Mouse (Mus musculus): Measurements from ENCODE around the gene Vps41. TPM values are rescaled to one million over a fixed set of nuclear protein-coding genes. Genes with fewer than 3 reads are reported as not detected.
A peak's percentile ranks its signal among the peaks of the same experiment; 100 is the strongest.

Gene Vps41
- total RNA-seq, 2 experiments from 2014 or later, result 145 to 153 TPM

GRCm38 (mm10) chr13:18791314-18791713 lies 74.2 kb downstream of the Vps41 start:
- DNase-seq (ENCODE audit: extremely low spot score in 1 of 2, low spot score in 1 of 2), result no peak

DNA sequence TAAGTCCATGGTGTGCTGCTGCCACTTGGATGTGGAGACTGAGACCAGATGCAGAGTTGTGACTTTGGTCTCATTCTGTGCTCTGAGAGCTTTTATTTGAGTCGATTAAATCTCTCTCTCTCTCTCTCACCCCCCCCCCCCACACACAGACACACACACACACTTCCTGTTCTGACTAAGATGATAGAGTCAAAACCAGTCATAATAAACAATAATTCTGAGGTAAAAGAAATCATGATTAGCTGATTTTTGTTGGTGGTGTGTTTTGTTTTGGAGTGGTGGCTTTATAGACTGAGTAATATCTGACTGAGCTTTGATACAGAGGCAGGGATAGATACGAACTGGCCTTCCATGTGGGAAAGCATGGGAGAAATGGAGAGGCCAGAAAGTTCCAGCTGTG lies 74.6 kb downstream of the Vps41 start:
- no peak for DNase-seq (ENCODE audit: extremely low spot score in 1 of 2, low spot score in 1 of 2)

- DNase-seq (ENCODE audit: extremely low spot score in 1 of 2, low spot score in 1 of 2), result no peak
These were observed 77.4 kb downstream of the Vps41 start for GRCm38 (mm10) chr13:18794454-18794853.

DNA sequence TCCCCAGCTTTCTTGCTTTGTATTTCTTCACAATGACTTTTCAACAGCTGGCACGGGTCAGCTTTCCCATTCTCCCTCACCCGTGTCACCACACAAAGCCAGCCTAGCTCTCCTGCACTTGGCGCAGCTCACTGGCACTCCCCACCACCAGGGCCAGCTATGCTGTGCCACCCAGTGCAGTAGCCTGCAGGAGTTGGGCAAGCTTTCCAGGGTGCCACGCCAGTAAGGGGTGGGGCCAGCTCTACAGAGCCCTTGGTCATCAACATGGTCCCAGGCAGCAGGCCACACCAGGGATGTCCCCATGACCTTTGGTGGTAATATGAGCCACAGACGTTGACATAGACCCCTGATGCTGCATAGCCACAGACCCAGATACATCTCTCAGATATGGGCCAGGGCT lies 80.5 kb downstream of the Vps41 start:
- DNase-seq (ENCODE audit: extremely low spot score in 1 of 2, low spot score in 1 of 2), result no peak

DNA sequence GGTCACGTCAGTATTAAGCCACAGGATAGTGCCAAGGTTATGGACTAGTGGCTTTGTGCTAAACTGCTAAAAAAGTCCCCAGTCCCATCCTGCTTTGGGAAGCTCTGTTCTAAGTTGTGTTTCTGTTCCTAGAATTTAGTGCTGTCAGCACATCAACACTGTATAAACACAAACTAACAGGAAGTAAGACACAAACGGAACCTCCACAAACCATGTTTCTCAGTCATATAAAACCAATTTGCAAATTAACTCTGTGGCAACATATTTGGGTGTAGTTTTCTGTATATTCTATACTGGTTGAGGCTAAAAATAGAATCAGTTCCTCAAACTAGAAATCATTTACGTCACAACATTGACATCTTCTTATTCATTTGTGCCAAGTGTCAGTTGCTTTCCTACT lies 83.3 kb downstream of the Vps41 start:
- DNase-seq (ENCODE audit: extremely low spot score in 1 of 2, low spot score in 1 of 2), result no peak

DNA sequence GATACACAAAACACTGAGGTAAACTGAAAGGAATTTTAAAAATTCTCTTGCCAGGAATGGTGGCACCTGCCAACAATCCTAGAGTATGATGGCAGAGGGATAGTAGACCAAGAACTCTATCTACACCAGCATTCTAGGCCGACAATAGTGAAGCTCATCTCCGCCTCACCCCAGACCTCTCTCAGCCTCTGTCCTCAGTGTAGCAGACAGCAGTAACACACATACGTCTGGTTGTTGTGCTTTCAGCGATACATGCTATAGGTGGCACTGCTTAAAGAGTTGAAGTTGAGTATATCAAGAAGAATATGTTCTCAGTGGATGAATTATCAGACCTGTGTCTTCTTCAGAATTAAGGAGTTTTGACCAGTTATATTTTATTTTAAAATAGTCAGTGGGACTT lies 92.4 kb downstream of the Vps41 start:
- no peak for DNase-seq (ENCODE audit: extremely low spot score in 1 of 2, low spot score in 1 of 2)

GRCm38 (mm10) chr13:18809978-18810675 lies 93.0 kb downstream of the Vps41 start:
- peak; percentile 57 to 64 for DNase-seq (ENCODE audit: extremely low spot score in 1 of 2, low spot score in 1 of 2)

GRCm38 (mm10) chr13:18824420-18825123 lies 107.5 kb downstream of the Vps41 start:
- DNase-seq (ENCODE audit: extremely low spot score in 1 of 2, low spot score in 1 of 2), result no peak

DNA sequence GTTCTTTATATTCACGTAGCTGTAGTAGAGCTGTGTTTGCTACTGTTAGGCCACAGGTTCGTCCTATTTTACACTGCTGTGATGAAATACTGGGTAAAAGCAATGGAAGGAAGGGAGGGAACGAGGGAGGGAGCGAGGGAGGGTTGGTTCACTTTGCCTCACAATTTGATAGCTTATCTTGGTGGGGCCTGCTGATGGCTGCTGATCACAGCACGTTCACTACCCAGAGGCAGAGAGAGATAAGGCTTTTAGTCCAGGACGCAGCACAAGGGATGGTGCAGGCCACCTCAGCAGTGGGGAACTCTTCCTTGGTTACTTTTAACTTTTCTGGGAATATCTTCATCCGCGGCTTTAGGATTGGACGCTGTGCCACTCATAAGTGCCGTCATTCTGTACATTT lies 109.9 kb downstream of the Vps41 start:
- DNase-seq (ENCODE audit: extremely low spot score in 1 of 2, low spot score in 1 of 2), result no peak

GRCm38 (mm10) chr13:18830486-18830885 lies 113.4 kb downstream of the Vps41 start:
- no peak for DNase-seq (ENCODE audit: extremely low spot score in 1 of 2, low spot score in 1 of 2)

- no peak for DNase-seq (ENCODE audit: extremely low spot score in 1 of 2, low spot score in 1 of 2)
These were observed 122.1 kb downstream of the Vps41 start for GRCm38 (mm10) chr13:18839231-18839630.

DNA sequence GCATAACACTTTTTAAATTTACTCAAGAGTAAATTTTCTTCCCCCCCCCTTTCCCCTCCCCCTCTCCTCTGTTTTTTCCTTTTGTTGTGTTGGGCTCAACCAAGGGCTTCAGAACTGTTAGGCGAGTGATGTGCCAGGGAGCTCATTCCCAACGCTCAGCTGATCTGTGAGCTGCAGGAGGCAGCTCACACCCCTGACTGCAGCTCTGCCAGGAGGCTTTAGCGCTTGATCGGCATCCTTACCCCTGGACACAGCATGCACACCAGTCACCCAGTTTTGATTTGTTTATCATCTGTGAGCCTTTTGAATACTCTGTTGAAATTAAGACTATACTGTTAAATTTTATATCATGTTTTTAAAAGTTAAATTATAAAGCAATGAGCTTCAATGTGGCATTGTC lies 123.3 kb downstream of the Vps41 start:
- DNase-seq (ENCODE audit: extremely low spot score in 1 of 2, low spot score in 1 of 2), result no peak

- no peak for DNase-seq (ENCODE audit: extremely low spot score in 1 of 2, low spot score in 1 of 2)
These were observed 123.9 kb downstream of the Vps41 start for GRCm38 (mm10) chr13:18841019-18841418.

GRCm38 (mm10) chr13:18841752-18842282 lies 124.7 kb downstream of the Vps41 start:
- DNase-seq (ENCODE audit: extremely low spot score in 1 of 2, low spot score in 1 of 2), result no peak

DNA sequence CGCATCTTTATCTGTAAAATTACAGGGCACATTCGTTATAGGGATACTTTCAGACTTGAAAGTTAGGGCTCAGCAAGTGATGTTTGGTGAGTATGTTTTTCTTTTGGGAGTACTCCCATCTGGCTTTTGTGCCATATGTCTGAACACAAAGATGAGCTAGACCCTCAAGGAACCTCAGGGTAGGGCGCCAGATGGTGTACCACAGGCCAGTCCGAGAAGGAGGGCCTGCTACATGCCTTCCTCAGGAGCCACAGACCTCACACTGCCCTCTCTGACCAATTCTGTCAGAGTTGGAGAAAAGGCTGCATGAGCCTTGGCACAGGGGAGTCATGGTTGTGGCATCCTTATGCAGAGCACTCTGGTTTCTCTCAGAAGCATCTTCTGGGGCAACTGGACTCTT lies 125.5 kb downstream of the Vps41 start:
- DNase-seq (ENCODE audit: extremely low spot score in 1 of 2, low spot score in 1 of 2), result no peak

DNA sequence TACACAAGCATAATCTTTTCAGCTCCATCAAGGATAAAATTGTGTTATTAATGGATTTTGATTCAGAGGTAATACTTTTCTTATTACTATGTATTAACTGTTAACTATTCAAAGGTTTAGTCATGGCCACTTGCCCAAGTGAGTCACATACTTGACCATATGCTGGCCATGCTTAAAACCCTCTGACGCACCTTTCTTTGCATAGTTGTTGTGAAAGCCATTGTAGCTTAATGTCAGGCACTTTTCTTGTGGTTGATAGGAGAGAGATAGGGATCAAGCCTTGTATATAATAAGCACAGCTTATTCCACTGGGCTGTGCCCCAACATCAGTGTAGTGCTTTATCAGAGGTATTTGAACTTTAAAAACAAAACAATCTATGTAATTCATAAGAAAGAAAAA lies 126.5 kb downstream of the Vps41 start:
- no peak for DNase-seq (ENCODE audit: extremely low spot score in 1 of 2, low spot score in 1 of 2)

DNA sequence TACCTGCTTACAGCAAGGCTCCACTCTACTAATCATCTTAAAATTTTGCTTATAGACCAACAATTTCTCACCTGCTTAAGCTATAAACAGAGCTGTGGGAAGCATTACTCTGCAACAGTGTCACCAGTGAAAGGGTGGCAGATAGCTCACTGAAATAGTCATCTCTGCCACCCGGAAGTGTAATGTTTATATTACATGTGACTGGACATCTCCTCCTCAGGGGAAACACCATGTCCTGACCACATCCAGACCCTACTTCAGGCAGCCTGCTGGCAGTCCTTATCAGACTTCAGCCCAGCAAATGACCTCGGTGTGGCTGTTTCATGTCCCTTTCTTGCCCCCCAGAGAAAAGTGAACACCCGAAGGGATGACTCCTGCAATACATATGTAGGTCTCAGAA lies 130.3 kb downstream of the Vps41 start:
- DNase-seq (ENCODE audit: extremely low spot score in 1 of 2, low spot score in 1 of 2), result no peak

GRCm38 (mm10) chr13:18849563-18849962 lies 132.5 kb downstream of the Vps41 start:
- DNase-seq (ENCODE audit: extremely low spot score in 1 of 2, low spot score in 1 of 2), result no peak

GRCm38 (mm10) chr13:18851182-18851581 lies 134.1 kb downstream of the Vps41 start:
- no peak for DNase-seq (ENCODE audit: extremely low spot score in 1 of 2, low spot score in 1 of 2)

DNA sequence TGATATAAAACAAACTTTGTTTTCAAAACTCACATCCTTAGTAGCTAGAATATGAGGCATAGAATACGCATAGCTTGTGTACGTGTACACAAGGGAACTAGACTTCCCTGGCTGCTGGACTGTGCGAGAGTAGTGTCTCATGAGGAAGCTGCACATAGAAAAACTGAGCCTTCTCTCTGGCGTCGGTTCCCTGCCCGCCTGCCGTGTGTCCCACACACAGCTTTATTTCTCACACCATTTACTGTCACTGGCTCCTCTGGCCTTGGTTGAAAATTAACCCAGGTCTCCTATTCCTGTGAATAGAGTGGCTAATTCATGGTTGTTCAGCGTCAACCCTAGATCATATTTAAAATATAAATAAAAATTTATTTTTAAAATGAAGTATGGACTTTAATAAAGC lies 135.6 kb downstream of the Vps41 start:
- DNase-seq (ENCODE audit: extremely low spot score in 1 of 2, low spot score in 1 of 2), result no peak

DNA sequence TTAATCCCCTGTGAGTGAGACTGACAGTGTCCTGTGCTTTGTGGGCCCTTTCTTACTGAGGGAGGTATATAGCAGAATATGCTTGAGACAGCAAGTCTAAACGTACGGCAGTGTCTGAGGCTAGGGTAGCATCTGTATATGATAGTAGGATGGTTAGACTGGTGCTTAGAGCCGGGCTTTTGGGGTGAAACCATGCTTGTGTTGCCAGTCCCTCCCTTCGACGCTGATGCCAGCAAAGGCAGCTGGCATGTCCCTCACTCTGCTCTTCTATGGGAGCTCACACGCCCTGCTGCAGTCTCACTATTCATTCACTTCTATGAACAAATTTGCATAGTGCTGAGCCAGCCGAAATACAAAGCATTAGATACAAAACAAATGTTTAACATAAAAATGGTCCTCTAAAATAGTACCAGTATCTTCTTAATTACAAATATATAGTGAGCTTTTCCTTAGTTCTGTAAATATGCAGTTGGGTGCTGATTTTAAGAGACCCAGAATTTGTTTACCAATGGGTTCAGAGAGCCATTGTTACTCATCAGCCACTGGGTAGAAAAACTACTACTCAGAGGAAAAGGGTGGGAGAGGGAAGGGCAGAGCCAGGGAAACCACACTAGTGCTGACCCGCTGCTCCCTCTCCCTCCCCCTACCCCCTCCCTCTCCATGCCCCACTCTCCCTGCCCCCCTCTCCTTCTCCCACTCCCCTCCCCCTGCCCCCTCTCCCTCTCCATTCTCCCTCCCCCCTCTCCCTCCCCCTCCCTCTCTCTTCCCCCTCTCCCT lies 139.1 kb downstream of the Vps41 start:
- no peak for DNase-seq (ENCODE audit: extremely low spot score in 1 of 2, low spot score in 1 of 2)

Data from layer of hippocampus, postnatal 25 days (tissue).